Mouse (Mus musculus): ENCODE results near the gene Rtn4rl1.
A peak's percentile ranks its signal among the peaks of the same experiment; 100 is the strongest.
"Not testable (repeated sequence)": the region's sequence is repeated elsewhere in the genome, so short reads cannot be mapped to it uniquely, and the experiment has no call there.

Rtn4rl1 gene

GRCm38 (mm10) chr11:75275035-75275434 lies 81.5 kb downstream of the Rtn4rl1 start:
- DNase-seq (ENCODE audit: low spot score): no peak

- DNase-seq (ENCODE audit: low spot score): no peak
These were observed 84.5 kb downstream of the Rtn4rl1 start for GRCm38 (mm10) chr11:75278115-75278514.

GRCm38 (mm10) chr11:75279013-75279341 lies 85.4 kb downstream of the Rtn4rl1 start:
- DNase-seq (ENCODE audit: low spot score): no peak

- peak; percentile 58 for DNase-seq (ENCODE audit: low spot score)
These were observed 85.9 kb downstream of the Rtn4rl1 start for GRCm38 (mm10) chr11:75279342-75280065.

- DNase-seq (ENCODE audit: low spot score): no peak
These were observed 86.5 kb downstream of the Rtn4rl1 start for GRCm38 (mm10) chr11:75280066-75280410.

- DNase-seq (ENCODE audit: low spot score): no peak
These were observed 86.9 kb downstream of the Rtn4rl1 start for GRCm38 (mm10) chr11:75280435-75281001.

- DNase-seq (ENCODE audit: low spot score): no peak
These were observed 88.0 kb downstream of the Rtn4rl1 start for GRCm38 (mm10) chr11:75281380-75282256.

GRCm38 (mm10) chr11:75282496-75283120 lies 89.0 kb downstream of the Rtn4rl1 start:
- DNase-seq (ENCODE audit: low spot score): no peak

- not testable (repeated sequence) for DNase-seq (ENCODE audit: low spot score)
These were observed 90.2 kb downstream of the Rtn4rl1 start for GRCm38 (mm10) chr11:75283784-75284183.

- peak; percentile 30 for DNase-seq (ENCODE audit: low spot score)
These were observed 92.4 kb downstream of the Rtn4rl1 start for GRCm38 (mm10) chr11:75285893-75286467.

- DNase-seq (ENCODE audit: low spot score): no peak
These were observed 93.3 kb downstream of the Rtn4rl1 start for GRCm38 (mm10) chr11:75286868-75287267.

GRCm38 (mm10) chr11:75287940-75288339 lies 94.4 kb downstream of the Rtn4rl1 start:
- DNase-seq (ENCODE audit: low spot score): no peak

GRCm38 (mm10) chr11:75288517-75288916 lies 94.9 kb downstream of the Rtn4rl1 start:
- DNase-seq (ENCODE audit: low spot score): no peak

- DNase-seq (ENCODE audit: low spot score): no peak
These were observed 95.5 kb downstream of the Rtn4rl1 start for GRCm38 (mm10) chr11:75289120-75289519.

- DNase-seq (ENCODE audit: low spot score): peak; percentile 88
These were observed 97.1 kb downstream of the Rtn4rl1 start for GRCm38 (mm10) chr11:75290566-75291271.

- DNase-seq (ENCODE audit: low spot score): no peak
These were observed 98.0 kb downstream of the Rtn4rl1 start for GRCm38 (mm10) chr11:75291389-75292215.

- no peak for DNase-seq (ENCODE audit: low spot score)
These were observed 98.7 kb downstream of the Rtn4rl1 start for GRCm38 (mm10) chr11:75292281-75292680.

GRCm38 (mm10) chr11:75293852-75294361 lies 100.3 kb downstream of the Rtn4rl1 start:
- DNase-seq (ENCODE audit: low spot score): peak; percentile 34

GRCm38 (mm10) chr11:75294862-75295261 lies 101.3 kb downstream of the Rtn4rl1 start:
- no peak for DNase-seq (ENCODE audit: low spot score)

GRCm38 (mm10) chr11:75295534-75295933 lies 102.0 kb downstream of the Rtn4rl1 start:
- not testable (repeated sequence) for DNase-seq (ENCODE audit: low spot score)
